Mouse (Mus musculus): Measurements from ENCODE around the gene Syt1. TPM values are rescaled to one million over a fixed set of nuclear protein-coding genes. Genes with fewer than 3 reads are reported as not detected.

The Syt1 gene
- polyA plus RNA-seq, 1 experiment from 2014 or later, result 0.08 TPM

DNA sequence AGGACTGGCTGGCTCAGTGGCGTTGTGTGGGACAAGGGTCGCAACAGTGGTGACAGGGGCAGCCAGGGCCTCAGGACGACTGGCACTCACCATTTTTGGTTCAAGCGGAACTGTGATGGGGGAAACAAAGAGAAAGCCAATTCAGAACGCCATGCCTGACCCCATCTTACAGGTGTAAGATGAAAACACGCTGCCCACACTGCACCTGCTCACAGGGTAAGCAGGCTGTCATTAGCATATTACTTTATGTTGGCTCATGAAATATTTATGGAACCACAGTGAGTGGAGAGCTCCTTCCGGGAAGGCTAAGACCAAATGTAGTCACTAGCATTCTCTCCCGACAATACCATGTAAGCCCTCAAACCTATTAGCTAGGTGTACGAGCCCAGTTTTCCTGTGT lies 319.8 kb downstream of the Syt1 start:
- Histone ChIP-seq H3K9me3 (replicated peaks) (no peaks in the 10 kb centered on the region), H3K4me3 (replicated peaks) (no peak overlapping the region), H3K4me1 (replicated peaks) (no peaks in the 10 kb centered on the region), H3K27ac (no peak overlapping the region), H3K27me3 (no peaks in the 10 kb centered on the region), H3K36me3 (no peaks in the 10 kb centered on the region), H3K9ac (no peak overlapping the region), H3K4me2 (no peak overlapping the region)
- ATAC-seq (ENCODE audit: low read depth) (no peak), DNase-seq (no peak)
- WGBS (ENCODE audit: insufficient replicate concordance), result 56% methylated on average over 9 of the region's 9 CpGs

- H3K9ac ChIP-seq, result no peak overlapping the region
- no peaks in the 10 kb centered on the region for H3K36me3 ChIP-seq
- no peaks in the 10 kb centered on the region for H3K4me1 ChIP-seq (replicated peaks)
- H3K9me3 ChIP-seq (replicated peaks), result no peaks in the 10 kb centered on the region
- 44% methylated on average over 4 of the region's 4 CpGs for WGBS (ENCODE audit: insufficient replicate concordance)
- no peak for DNase-seq
- H3K27me3 ChIP-seq, result no peaks in the 10 kb centered on the region
- no peak overlapping the region for H3K4me2 ChIP-seq
- no peak overlapping the region for H3K4me3 ChIP-seq (replicated peaks)
- no peak for ATAC-seq (ENCODE audit: low read depth)
- H3K27ac ChIP-seq, result no peak overlapping the region
These were observed 324.1 kb downstream of the Syt1 start for GRCm38 (mm10) chr10:108686696-108687095.

DNA sequence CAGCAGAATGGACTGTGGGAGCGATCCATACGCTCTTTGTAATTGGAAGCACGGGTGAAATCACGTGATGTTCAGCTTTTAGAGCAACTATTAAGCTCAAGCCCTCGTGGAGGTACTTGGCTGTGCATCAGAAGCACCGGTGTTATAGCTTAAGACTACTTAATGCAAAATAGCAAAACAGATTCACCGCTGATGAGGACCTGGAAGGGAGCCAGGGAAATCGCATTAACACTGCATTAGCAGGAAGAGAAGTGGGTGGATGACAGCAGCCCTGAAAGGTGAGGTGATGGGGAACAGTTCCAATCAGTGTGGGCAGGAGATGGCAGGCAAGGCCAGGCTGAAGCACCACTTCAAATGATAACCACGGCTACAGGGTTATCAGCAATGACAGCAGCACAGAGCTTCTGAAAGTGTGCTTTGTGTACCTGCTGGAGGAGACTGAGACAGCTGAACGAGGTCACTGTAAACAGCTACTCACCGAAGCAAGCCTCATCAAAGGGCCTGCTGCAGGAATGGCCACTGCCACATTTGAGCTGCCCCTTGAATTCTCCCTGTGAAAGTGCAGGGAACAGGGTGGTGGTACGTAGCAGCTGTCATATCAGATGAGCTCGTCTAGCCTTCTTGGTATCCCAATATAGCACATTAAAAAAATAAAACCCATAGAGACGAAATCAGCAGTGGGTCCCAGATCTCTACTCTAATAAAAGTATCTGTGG lies 330.9 kb downstream of the Syt1 start:
- Histone ChIP-seq H3K27ac (no peak overlapping the region), H3K9ac (no peak overlapping the region), H3K27me3 (no peaks in the 10 kb centered on the region), H3K36me3 (no peaks in the 10 kb centered on the region), H3K4me3 (replicated peaks) (no peak overlapping the region), H3K4me2 (no peak overlapping the region), H3K9me3 (replicated peaks) (no peaks in the 10 kb centered on the region), H3K4me1 (replicated peaks) (no peaks in the 10 kb centered on the region)
- ATAC-seq (ENCODE audit: low read depth) (no peak), DNase-seq (no peak)
- WGBS (ENCODE audit: insufficient replicate concordance), result 49% methylated on average over 14 of the region's 14 CpGs

GRCm38 (mm10) chr10:108677053-108677452 lies 333.7 kb downstream of the Syt1 start:
- no peaks in the 10 kb centered on the region for H3K4me1 ChIP-seq (replicated peaks)
- H3K9ac ChIP-seq, result no peak overlapping the region
- ATAC-seq (ENCODE audit: low read depth) (no peak), DNase-seq (no peak)
- no peaks in the 10 kb centered on the region for H3K27me3 ChIP-seq
- H3K4me3 ChIP-seq (replicated peaks), result no peak overlapping the region
- no peaks in the 10 kb centered on the region for H3K9me3 ChIP-seq (replicated peaks)
- no peaks in the 10 kb centered on the region for H3K36me3 ChIP-seq
- WGBS (ENCODE audit: insufficient replicate concordance), result 70% methylated on average over 8 of the region's 8 CpGs
- no peak overlapping the region for H3K27ac ChIP-seq
- no peak overlapping the region for H3K4me2 ChIP-seq

DNA sequence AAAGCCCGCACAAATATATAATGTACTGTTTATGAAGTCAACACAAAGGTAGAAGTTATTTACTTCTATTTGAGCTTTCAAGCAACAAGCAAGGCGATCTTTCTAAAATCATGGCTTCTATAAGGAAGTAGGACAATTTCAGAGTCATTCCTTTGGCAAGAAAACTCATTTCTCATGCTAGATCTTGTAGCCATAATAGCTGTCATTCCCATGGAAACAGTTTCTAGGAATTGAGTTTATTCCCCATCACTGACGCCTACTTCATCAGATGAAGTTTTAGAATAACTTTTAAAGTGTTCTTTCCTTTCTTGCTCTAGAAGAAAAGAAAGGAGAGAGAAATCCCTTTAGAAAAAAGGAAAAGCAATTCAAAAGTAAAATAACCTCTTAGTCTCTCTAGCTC lies 341.8 kb downstream of the Syt1 start:
- WGBS (ENCODE audit: insufficient replicate concordance), result 56% methylated on average over 3 of the region's 3 CpGs
- Histone ChIP-seq H3K27ac (no peak overlapping the region), H3K9me3 (replicated peaks) (no peaks in the 10 kb centered on the region), H3K9ac (no peak overlapping the region), H3K4me1 (replicated peaks) (no peaks in the 10 kb centered on the region), H3K4me2 (no peak overlapping the region), H3K27me3 (no peaks in the 10 kb centered on the region), H3K36me3 (no peaks in the 10 kb centered on the region), H3K4me3 (replicated peaks) (no peak overlapping the region)
- ATAC-seq (ENCODE audit: low read depth) (no peak), DNase-seq (no peak)

- Histone ChIP-seq H3K27me3 (no peaks in the 10 kb centered on the region), H3K27ac (no peak overlapping the region), H3K4me1 (replicated peaks) (no peaks in the 10 kb centered on the region), H3K9ac (no peak overlapping the region), H3K9me3 (replicated peaks) (no peaks in the 10 kb centered on the region), H3K36me3 (no peaks in the 10 kb centered on the region), H3K4me2 (no peak overlapping the region), H3K4me3 (replicated peaks) (no peak overlapping the region)
- 58% methylated on average over 3 of the region's 3 CpGs for WGBS (ENCODE audit: insufficient replicate concordance)
- no peak for DNase-seq
- no peak for ATAC-seq (ENCODE audit: low read depth)
These were observed 350.5 kb downstream of the Syt1 start for GRCm38 (mm10) chr10:108660295-108660694.

GRCm38 (mm10) chr10:108658300-108658699 lies 352.5 kb downstream of the Syt1 start:
- Histone ChIP-seq H3K4me1 (replicated peaks) (no peaks in the 10 kb centered on the region), H3K4me2 (no peak overlapping the region), H3K9me3 (replicated peaks) (no peaks in the 10 kb centered on the region), H3K36me3 (no peaks in the 10 kb centered on the region), H3K9ac (no peak overlapping the region), H3K27ac (no peak overlapping the region), H3K27me3 (no peaks in the 10 kb centered on the region), H3K4me3 (replicated peaks) (no peak overlapping the region)
- DNase-seq (no peak), ATAC-seq (ENCODE audit: low read depth) (no peak)
- WGBS (ENCODE audit: insufficient replicate concordance), result 50% methylated on average over 2 of the region's 2 CpGs

DNA sequence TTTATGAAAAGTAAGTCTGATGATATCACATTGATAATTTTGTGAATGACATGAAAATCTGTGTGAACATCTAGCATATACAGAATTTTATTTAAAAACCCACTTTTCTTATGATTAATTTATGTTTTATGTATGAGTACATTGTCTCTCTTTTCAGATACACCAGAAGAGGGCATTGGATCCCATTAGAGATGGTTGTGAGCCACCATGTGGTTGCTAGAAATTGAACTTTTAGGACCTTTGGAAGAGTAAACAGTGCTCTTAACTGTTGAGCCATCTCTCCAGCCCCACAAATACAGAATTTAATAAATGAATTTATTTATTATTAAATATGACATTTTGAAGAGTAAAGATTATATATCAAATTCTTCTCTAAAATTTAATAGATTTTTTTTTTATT lies 353.1 kb downstream of the Syt1 start:
- Histone ChIP-seq H3K27me3 (no peaks in the 10 kb centered on the region), H3K9ac (no peak overlapping the region), H3K36me3 (no peaks in the 10 kb centered on the region), H3K4me3 (replicated peaks) (no peak overlapping the region), H3K4me2 (no peak overlapping the region), H3K27ac (no peak overlapping the region), H3K4me1 (replicated peaks) (no peaks in the 10 kb centered on the region), H3K9me3 (replicated peaks) (no peaks in the 10 kb centered on the region)
- DNase-seq, result no peak
- ATAC-seq (ENCODE audit: low read depth), result no peak

- 58% methylated on average over 4 of the region's 4 CpGs for WGBS (ENCODE audit: insufficient replicate concordance)
- no peak overlapping the region for H3K4me3 ChIP-seq (replicated peaks)
- no peak overlapping the region for H3K9ac ChIP-seq
- no peak for DNase-seq
- no peaks in the 10 kb centered on the region for H3K9me3 ChIP-seq (replicated peaks)
- no peaks in the 10 kb centered on the region for H3K27me3 ChIP-seq
- no peaks in the 10 kb centered on the region for H3K4me1 ChIP-seq (replicated peaks)
- no peak for ATAC-seq (ENCODE audit: low read depth)
- no peak overlapping the region for H3K27ac ChIP-seq
- H3K36me3 ChIP-seq, result no peaks in the 10 kb centered on the region
- no peak overlapping the region for H3K4me2 ChIP-seq
These were observed 353.9 kb downstream of the Syt1 start for GRCm38 (mm10) chr10:108656898-108657297.

GRCm38 (mm10) chr10:108655074-108655473 lies 355.7 kb downstream of the Syt1 start:
- DNase-seq, result no peak
- ATAC-seq (ENCODE audit: low read depth), result no peak
- 82% methylated on average over 11 of the region's 11 CpGs for WGBS (ENCODE audit: insufficient replicate concordance)
- Histone ChIP-seq H3K27ac (no peak overlapping the region), H3K27me3 (no peaks in the 10 kb centered on the region), H3K4me3 (replicated peaks) (no peak overlapping the region), H3K36me3 (no peaks in the 10 kb centered on the region), H3K9me3 (replicated peaks) (no peaks in the 10 kb centered on the region), H3K4me2 (no peak overlapping the region), H3K4me1 (replicated peaks) (no peaks in the 10 kb centered on the region), H3K9ac (no peak overlapping the region)

DNA sequence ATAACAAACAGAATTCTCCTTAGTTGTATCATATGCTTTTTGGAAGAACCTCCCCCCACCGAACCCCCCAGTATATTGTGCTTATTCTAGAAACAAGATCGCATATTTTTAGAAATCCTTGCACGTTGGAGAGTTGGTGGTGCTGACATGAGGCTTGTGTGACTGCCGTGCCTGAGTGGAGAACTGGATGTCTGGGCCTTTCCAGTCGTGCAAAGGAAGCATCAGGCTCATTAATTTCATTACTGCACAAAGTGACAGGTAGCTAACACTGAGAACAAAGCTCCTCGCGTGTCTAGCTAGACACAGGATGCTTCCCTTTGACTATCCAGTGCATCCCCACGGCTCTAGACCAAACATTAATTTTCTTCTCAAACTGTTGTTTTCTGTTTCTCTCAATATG lies 358.0 kb downstream of the Syt1 start:
- no peak for ATAC-seq (ENCODE audit: low read depth)
- Histone ChIP-seq H3K36me3 (no peaks in the 10 kb centered on the region), H3K9me3 (replicated peaks) (no peaks in the 10 kb centered on the region), H3K27ac (no peak overlapping the region), H3K4me1 (replicated peaks) (no peaks in the 10 kb centered on the region), H3K9ac (no peak overlapping the region), H3K4me3 (replicated peaks) (no peak overlapping the region), H3K27me3 (no peaks in the 10 kb centered on the region), H3K4me2 (no peak overlapping the region)
- WGBS (ENCODE audit: insufficient replicate concordance), result 59% methylated on average over 8 of the region's 8 CpGs
- no peak for DNase-seq

DNA sequence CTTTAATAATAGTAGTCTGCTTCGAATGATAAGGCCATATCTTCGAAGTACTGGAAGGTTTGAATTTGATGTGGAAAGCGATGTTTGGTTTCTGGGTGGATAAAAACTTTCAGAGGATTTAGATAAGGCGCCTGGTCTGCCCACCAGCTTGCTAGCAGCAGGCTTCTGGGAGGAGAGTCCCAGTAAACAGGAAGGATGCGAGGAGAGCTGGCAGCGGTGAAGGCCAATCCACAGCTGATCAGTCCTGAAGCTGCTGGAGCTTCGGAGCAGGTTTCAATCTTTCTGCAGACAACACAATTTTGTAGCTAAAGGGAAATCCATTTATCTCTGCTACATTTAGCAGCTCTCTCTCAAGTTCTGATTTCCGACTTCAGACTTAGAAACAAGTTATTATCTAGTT lies 358.7 kb downstream of the Syt1 start:
- Histone ChIP-seq H3K4me1 (replicated peaks) (no peaks in the 10 kb centered on the region), H3K4me2 (no peak overlapping the region), H3K9me3 (replicated peaks) (no peaks in the 10 kb centered on the region), H3K27ac (no peak overlapping the region), H3K9ac (no peak overlapping the region), H3K36me3 (no peaks in the 10 kb centered on the region), H3K4me3 (replicated peaks) (no peak overlapping the region), H3K27me3 (no peaks in the 10 kb centered on the region)
- 38% methylated on average over 8 of the region's 8 CpGs for WGBS (ENCODE audit: insufficient replicate concordance)
- no peak for DNase-seq
- ATAC-seq (ENCODE audit: low read depth), result no peak

Measured in liver, embryonic 13.5 days (tissue).